Mouse (Mus musculus) layer of hippocampus, adult 2 months (tissue): ENCODE measurements at regions not wholly inside any gene's neighbourhood (a gene's known extent, or its start where the extent isn't known, plus 50 kb on each side); places are given as distances from the start of the nearest gene placed in this dataset.

ENCODE experiments used
- DNase-seq, 2 experiments: peaks; one replicate each; pipeline ENCODE4 v3.0.0; 2022; ENCODE audit warnings: low spot score in 2 of 2
- H3K27ac ChIP-seq: fragments of 200-600 bp; 2 replicates; pipeline ENCODE4 v1.8.1; 2022
- H3K4me3 ChIP-seq: fragments of 200-600 bp; 2 replicates; pipeline ENCODE4 v1.8.1; 2022; ENCODE audit warnings: mild to moderate bottlenecking
- CTCF ChIP-seq: fragments of 200-600 bp; conservative IDR thresholded peaks from 2 replicates; pipeline ENCODE4 v1.8.1; 2022; ENCODE audit warnings: antibody characterized with exemption, mild to moderate bottlenecking, moderate library complexity

DNA sequence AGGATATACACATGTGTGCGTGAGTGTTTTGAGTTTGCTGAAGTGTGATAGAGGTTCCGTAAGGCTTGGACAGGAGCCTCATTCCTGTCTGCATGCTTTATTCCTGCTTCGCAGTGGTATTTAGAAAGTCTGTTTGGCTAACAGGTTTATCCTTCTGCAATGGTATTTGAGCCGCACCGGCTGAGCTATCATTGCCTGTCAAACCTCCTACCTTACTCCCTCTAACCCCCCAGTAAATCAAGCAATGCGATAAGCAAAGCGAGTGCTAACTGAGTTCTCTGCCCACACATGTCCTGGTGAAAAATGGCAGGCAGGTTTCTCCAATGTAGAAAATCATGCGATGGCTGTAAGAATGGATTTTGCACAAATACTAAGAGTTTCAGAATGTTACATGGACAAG is 311.8 kb downstream of the Galc start:
- TF ChIP-seq CTCF = no peak
- no peak for DNase-seq
- H3K27ac ChIP-seq = no peak overlapping the region
- no peak overlapping the region for H3K4me3 ChIP-seq

DNA sequence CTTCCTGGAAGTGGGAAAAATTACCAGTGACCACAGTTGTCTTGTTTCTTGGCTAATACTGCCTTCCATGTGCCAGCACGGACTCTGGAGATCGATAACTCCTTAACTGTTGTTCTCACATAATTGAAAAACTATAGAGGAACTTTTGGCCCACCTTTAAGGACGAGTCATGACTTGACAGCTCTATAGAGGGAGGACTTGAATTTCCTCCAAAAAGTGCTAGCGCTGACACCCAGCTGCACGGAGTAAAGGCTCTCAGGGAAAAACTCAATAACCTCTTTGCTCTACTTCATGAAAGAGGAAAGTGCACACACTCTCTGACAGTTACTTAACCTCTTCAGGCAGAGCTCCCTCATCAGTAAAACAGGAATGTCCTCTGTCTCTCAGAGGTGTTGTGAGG is 320.9 kb downstream of the Galc start:
- no peak overlapping the region for H3K27ac ChIP-seq
- no peak overlapping the region for H3K4me3 ChIP-seq
- DNase-seq = no peak
- TF ChIP-seq CTCF = no peak

DNA sequence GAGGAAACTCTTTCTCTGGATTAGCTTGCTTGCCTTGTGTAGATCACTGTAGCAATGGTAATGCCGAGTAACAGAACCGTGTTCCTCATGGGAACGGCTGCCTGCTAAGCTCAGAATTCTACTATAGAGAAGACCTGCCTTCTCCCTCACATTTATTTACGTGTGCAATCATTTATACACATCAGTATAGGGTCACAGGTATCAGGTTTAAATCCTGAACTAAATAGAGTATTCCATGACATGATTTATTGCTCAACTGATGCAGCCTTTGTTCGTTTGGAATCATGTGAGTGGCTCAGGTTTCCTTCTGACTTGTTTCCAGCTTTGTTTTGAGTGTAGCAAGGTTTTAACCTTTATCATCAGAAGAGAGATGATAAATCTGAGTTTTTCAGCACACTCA is 329.4 kb downstream of the Galc start:
- DNase-seq = no peak
- no peak for TF ChIP-seq CTCF
- no peak overlapping the region for H3K27ac ChIP-seq

DNA sequence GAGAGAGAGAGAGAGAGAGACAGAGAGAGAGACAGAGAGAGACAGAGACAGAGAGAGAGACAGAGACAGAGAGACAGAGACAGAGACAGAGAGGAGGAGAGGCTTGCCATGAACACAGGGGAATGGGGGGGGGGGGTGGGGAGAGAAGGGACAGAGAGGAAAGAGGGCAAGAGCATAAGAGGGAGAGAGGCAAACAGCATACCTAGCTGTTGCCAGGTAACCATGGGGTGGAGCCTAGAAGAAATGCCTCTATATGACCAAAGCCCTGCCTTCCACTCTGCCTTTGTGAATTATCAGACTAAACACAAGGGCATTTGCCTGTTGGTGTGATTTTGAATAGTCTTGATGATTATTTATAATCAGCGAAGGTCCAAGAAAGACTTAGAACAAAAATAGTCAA is 332.2 kb downstream of the Galc start:
- Histone ChIP-seq H3K27ac (no peak overlapping the region), H3K4me3 (no peak overlapping the region)
- no peak for DNase-seq
- no peak for TF ChIP-seq CTCF

More for the DNA sequence above, 329.4 kb downstream of the Galc start:
- no peak overlapping the region for H3K4me3 ChIP-seq

DNA sequence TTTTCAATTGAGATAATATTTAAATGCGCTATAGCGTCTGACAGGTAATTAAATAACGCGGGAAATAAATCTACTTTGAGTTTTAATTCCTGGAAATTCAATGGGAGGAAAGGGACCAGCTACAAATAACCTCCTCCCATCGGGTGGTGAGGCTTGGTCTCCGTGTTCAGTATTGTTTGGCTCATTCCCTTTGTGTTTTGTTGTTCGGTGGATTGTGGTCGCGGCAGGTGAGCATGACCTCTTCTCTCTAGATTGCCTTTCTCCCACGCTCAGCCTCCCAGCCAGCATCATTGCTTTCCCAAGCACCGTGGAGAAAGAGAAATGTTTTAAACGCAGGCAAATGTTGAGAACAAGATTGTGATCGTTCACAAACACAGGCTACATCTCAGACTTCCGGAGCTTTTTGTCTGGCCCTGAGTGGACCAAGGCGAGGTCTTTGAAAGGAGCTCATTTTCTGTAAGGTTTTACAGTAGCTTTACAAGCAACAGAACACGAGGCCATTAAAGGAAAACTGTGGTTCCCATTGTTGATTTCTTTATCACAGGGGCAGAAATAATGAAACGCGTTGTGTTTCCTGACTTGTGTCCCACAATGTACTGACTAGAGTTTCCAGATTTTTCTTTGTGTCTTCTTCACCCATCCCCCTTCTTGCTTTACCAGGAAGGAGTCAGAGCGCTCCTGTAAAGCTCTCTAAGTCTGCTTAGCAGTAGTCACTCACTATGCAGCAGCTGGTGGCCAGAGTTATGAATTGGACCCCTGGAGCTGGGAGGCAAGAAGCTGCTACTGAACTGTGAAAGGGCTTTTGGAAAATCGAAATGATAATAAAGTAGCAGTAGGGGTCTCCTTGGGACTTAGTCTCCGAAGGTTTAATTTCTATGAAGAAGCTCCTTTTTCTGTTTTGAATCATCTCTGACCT is 337.7 kb downstream of the Galc start:
- DNase-seq = no peak
- Histone ChIP-seq H3K4me3 (no peak overlapping the region), H3K27ac (no peak overlapping the region)
- no peak for TF ChIP-seq CTCF

DNA sequence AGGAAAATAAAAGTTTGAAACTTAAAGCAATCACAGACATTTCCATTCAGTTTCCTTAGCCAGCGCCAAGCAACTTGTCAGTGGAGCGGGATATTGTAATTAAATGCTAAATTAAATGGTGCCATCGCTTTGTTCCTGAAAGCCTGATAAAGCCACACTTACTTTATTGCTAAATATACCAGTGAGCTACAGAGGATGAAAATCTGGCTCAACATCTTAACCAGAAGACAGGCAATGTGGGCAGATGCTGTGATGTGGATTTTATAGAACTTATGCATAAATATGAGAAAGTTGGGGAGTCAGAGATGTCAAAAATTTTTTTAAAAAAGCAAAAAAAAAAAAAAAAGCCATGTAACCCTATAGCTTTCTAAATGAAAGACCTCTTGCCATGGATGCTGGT is 340.8 kb downstream of the Galc start:
- no peak for TF ChIP-seq CTCF
- Histone ChIP-seq H3K4me3 (no peak overlapping the region), H3K27ac (no peak overlapping the region)
- no peak for DNase-seq

DNA sequence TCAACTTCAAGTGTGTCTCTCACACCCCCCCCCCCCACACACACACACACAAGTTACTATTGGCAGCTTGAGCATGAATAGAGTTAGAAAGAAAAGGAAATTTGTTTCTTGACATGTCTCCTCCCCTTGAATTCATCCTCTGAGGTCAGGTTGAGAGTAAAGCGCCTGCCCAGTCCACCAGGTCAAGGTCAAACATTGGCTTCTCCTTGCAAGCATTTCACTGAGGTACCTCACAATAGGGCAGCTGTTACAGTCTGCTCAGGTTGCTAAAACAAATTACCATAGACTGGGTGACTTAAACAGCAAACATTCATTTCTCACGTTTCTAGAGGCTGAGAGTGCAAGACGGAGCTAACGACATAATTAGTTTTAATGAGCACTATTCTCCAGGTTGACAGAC is 344.2 kb downstream of the Galc start:
- TF ChIP-seq CTCF = no peak
- H3K4me3 ChIP-seq = no peak overlapping the region
- DNase-seq = no peak
- H3K27ac ChIP-seq = no peak overlapping the region

DNA sequence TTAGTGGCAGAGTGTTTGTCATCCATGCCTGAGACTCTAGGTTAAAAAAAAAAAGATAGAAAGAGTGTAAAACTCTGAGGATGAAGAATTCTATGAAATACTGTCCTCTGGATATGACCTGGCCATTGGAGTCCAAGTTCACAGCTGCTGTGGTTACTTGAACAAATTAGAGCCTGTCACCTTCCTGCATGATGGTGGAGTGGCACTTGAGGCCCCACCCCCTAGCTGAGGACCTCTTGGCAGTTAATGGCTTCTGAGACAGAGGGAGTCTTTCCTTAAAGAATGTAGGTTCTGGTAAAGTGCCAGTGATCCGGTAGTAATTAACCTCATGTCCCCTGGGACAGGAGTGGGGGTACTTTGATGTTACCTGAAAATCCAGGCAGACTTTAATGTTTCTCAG is 346.5 kb downstream of the Galc start:
- no peak for TF ChIP-seq CTCF
- Histone ChIP-seq H3K4me3 (no peak overlapping the region), H3K27ac (no peak overlapping the region)
- no peak for DNase-seq

DNA sequence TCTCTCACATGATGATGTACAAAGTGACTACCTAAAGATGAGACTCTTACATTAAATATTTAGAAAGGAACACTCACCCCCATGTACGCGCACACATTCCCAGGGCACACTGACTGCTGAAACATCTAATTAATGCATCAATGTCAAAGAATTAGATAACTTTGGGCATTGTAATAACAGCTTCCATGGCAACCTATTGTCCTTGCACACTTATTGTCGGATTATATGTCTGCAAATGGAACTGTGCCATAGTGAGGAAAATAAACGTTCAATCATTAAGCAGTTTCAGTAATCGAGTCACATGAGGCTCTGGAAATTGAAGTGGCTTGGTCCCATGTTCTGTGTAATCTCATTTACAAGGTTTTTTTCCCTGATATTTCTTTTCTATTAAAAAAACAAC is 360.0 kb downstream of the Galc start:
- Histone ChIP-seq H3K4me3 (no peak overlapping the region), H3K27ac (no peak overlapping the region)
- TF ChIP-seq CTCF = no peak
- DNase-seq = no peak

DNA sequence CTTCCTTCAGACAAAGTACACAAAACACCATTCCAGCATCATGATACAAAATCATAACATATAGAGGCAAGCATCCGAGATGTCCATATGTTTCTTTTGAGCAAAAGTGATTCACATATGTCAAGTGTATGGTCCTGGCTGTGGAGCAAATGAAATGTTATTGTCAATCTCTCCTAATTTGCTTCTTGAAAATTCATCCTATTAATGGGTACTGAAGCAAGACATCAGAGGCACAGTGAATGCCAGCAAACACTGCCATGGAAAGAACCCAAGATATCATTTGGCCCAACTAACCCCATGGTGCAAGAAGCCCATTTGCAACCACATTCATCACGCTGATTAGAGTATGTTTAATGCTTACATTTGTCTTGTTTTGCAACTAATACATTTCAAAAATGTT is 361.1 kb downstream of the Galc start:
- no peak overlapping the region for H3K27ac ChIP-seq
- no peak for DNase-seq
- H3K4me3 ChIP-seq = no peak overlapping the region
- TF ChIP-seq CTCF = no peak

DNA sequence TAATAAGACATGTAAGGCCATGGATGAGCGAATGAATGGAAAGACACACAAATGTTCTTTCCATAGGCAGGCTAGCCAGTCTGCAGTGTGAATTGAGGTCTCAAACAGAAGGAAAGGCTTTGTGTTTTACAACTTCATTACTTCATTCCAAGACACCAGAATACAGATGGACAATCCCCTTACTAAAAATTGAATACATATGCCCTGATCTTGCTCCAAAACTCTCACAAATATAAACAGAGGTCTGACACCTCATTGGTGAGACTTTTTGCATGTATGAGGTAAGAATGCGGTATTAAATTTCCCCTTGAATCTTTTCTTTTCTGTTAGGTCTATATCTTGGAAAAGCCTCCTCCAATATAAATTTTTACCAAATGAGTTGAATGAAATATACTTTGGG is 363.3 kb downstream of the Galc start:
- DNase-seq = no peak
- TF ChIP-seq CTCF = no peak
- Histone ChIP-seq H3K27ac (no peak overlapping the region), H3K4me3 (no peak overlapping the region)

DNA sequence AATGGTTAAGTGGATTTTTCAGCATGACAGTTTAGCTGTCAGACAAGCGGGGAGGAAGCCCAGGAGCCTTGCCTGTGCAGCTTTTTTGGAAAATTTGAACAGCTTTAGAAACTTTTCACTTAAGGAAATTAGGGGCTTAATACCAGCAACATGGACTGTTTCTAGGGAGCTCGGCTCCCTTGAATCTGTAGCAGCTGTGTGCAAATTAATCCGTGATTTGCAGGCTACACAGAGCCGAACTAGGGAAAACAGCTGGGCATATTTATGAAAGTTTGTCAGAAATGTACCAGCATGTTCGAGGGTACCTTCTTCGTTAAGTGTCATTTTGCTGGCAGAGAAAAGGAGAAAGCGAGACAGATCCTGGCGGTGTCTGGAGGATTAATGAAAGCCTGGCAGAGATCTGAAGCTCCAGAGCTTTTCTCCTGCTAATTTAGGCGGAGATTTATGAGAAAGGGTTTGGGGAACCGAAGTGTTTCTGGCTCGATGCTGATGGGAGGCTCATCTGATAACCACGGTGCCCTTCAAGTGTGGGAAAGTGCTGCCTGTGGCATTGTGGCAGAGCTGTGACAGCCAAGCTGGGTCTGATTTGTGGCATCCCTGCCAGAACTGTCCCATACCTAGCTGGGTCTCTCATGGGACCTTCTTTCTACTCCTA is 370.3 kb downstream of the Galc start:
- no peak for TF ChIP-seq CTCF
- peak overlapping the region; percentile 23; the same call in 1 of the 2 replicates for H3K4me3 ChIP-seq
- peak in 1 of 2 experiments; percentile 29 for DNase-seq
- peak overlapping the region; percentile 36; the same call in 1 of the 2 replicates for H3K27ac ChIP-seq

DNA sequence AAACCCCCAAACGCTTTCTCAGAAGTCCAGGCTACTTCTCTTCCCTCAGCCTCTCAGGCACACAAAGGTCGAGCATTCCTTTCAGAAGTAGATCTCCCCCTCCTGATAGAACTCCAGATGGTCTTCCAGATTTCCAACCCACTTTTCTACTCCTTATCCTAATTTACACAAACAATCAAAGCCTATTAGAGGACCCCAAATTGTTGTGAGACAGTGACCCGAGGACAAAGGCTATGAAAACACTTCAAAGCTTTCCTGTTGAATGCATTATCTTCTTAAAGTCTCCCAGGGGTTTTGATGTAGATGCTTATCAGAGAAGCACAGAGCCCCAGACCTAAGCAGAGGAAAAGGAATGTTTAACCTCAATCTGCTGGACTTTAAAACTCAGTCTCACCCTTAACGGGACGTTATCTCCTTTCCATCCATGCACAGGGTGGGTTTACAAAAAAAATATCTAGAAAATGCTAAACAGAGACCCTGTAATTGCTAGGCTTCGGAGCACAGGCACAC is 370.9 kb downstream of the Galc start:
- H3K4me3 ChIP-seq = peak overlapping the region; percentile 23; the same call in 1 of the 2 replicates
- no peak overlapping the region; the same call in 1 of the 2 replicates for H3K27ac ChIP-seq
- DNase-seq = no peak
- no peak for TF ChIP-seq CTCF
